Mouse (Mus musculus) cerebellum, adult 2 months (tissue): ENCODE results near the gene Ppl. TPM values are rescaled to one million over a fixed set of nuclear protein-coding genes. Genes with fewer than 3 reads are reported as not detected.
A peak's percentile ranks its signal among the peaks of the same experiment; 100 is the strongest.

Experiments used
- DNase-seq, 2 experiments: peaks; one replicate each; pipeline ENCODE4 v3.0.0; 2021
- H3K27ac ChIP-seq: fragments of 200-500 bp; 2 replicates; pipeline ENCODE4 v1.5.1; 2012; ENCODE audit warnings: low read length, control low read depth, inconsistent platforms; ENCODE audit not compliant: insufficient read depth
- H3K27me3 ChIP-seq: fragments of 200-500 bp; 2 replicates; pipeline ENCODE4 v1.6.1; 2012; ENCODE audit warnings: inconsistent platforms, mild to moderate bottlenecking, low read length, moderate library complexity; ENCODE audit not compliant: control insufficient read depth, insufficient read depth
- H3K4me1 ChIP-seq: fragments of 200-500 bp; 2 replicates; pipeline ENCODE4 v1.6.1; 2011; ENCODE audit warnings: low read length; ENCODE audit not compliant: control insufficient read depth, insufficient read depth
- H3K4me3 ChIP-seq: fragments of 200-500 bp; replicated peaks from 2 replicates; pipeline ENCODE3; 2011; ENCODE audit warnings: mild to moderate bottlenecking, low read depth, low read length, control low read depth; ENCODE audit not compliant: insufficient read depth
- CTCF ChIP-seq: fragments of 200-500 bp; IDR thresholded peaks from 2 replicates; pipeline ENCODE4 v1.5.1; 2011; ENCODE audit warnings: low read depth, mild to moderate bottlenecking, control low read depth, low read length, moderate library complexity, borderline replicate concordance; ENCODE audit not compliant: insufficient read depth
- POLR2A ChIP-seq: fragments of 200-500 bp; IDR thresholded peaks from 2 replicates; pipeline ENCODE4 v1.6.1; 2011; ENCODE audit warnings: low read length, control low read depth, borderline replicate concordance; ENCODE audit not compliant: insufficient read depth
- WGBS: fragments of 180-500 bp; shearing (Covaris S2); methylation state at CpG from one replicate; pipeline ENCODE4 v1.1.7; 2018; 5-methylcytosine and 5-hydroxymethylcytosine counted together
- polyA plus RNA-seq: library from polyadenylated mRNA; depleted of rRNA; stranded (reverse); fragments of >200 nt; gene quantifications from 2 replicates; pipeline ENCODE4 v1.2.3, GENCODE M21; 2012

Ppl gene
- polyA plus RNA-seq, 1 experiment, result 0.88 TPM

DNA sequence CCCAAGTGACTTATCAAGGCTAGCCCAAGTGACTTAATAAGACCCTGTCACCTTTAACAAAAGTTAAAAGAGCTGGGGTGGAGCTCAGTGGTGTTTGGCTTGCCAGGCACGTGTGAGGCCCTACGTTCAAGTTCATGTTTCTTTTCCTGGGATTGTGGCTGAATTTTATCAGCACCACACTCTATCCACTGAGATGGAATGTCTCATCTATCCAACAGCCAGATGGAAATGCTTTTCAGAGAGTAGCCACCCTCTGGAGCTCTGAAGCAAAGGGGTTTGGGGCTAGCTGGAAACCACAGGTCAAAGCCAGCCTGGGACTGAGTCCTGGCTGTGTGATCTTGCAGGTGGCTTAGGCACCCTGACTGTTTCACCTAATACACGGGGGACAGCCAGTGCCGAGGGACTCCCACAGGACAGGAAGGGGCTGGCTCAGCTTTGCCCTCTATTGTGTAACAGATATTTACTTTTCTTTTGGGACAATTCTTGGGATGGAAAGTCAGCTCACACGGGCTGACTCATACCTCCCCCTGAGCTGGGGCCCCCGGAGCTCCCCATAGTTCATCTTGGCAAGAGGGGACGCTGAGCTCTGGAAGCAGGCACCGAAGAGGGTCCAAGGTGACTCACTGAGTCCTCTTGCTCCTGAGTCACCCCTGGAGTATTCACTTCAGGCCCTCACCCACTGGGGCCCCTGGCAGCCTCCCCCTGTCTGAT is 3.5 kb upstream of the Ppl start:
- Histone ChIP-seq H3K27me3 (no peaks in the 10 kb centered on the region), H3K27ac (no peak overlapping the region), H3K4me3 (no peak overlapping the region), H3K4me1 (peaks cover 19% of the 10 kb centered on the region)
- TF ChIP-seq POLR2A (no peak), CTCF (no peak)
- DNase-seq, result no peak
- WGBS, result 83% methylated on average over 8 of the region's 8 CpGs

DNA sequence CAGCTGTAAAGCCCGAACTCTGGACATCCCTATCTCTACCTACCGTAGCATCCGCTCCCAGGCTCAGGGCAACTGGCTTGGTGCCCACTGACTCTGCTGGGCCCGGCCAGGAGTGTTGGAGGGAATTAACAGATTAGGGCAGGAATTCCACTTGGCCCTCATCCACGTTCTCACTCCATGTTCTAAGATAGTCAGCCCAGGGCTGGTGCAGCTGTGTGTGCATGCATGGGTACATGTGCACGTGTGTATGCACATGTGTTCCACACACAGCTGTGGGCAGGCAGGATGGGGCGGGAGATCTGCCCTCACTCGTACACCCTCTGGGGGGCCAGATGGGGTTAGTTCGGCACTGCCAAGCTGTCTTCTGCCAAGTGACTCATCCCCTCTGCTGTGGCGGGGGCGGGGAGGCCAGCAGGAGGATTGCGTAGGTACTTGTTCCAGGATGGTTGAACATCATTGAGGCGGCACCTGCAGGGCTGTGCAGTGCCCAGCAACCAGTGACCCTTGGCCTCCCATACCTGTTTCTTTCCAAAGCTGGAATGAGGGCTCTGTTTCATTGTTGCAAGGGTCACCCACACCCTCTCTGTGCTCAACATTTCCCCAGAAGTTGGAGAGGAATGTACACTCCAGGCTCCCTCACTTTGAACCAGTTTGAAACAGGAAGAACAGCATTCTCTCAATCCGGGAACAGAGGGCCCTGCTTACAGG is 2.6 kb upstream of the Ppl start:
- 23% methylated on average over 14 of the region's 14 CpGs for WGBS
- Histone ChIP-seq H3K27me3 (no peaks in the 10 kb centered on the region), H3K4me3 (no peak overlapping the region), H3K27ac (no peak overlapping the region), H3K4me1 (peaks cover 19% of the 10 kb centered on the region)
- no peak for TF ChIP-seq CTCF
- no peak for TF ChIP-seq POLR2A
- peak; percentile 68 to 82 for DNase-seq

DNA sequence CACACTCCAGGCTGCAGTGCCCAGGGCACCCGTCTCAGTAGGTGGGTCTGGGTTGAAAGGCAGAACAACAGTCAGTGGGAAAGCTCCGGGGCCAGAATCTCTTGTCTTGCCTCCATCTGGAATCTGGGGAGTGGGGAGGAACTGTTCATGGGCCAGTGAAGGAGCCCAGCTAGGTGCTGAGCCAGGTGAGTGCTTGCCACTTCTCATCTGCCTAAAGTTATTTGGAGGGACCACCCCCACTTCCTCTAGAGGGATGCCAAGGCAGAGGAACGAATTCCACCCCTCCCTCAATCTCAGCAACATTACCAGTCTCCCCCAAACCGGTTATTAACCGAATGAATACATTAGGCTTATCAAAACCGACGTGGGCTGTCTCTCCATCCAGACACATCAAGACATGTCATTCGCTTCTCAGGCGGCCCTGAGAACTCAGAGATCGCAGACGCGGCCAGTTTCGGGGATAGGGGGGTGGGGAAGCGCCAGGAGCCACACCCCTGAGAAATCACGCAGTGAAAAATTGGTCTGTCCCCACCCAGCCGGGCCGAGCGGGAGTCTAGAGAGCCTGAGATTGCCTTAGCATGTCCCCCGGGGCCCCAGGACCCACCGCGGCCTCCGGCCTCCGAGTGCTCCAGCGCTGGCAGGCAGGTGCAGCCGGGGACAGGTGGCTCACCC is 834 bp downstream of the Ppl start:
- H3K27me3 ChIP-seq, result no peaks in the 10 kb centered on the region
- peaks cover 16% of the 10 kb centered on the region for H3K4me1 ChIP-seq
- DNase-seq, result no peak
- no peak overlapping the region for H3K4me3 ChIP-seq
- TF ChIP-seq CTCF (no peak), POLR2A (no peak)
- H3K27ac ChIP-seq, result no peak overlapping the region
- 8% methylated on average over 25 of the region's 25 CpGs for WGBS

- H3K27ac ChIP-seq, result no peak overlapping the region
- WGBS, result 26% methylated on average over 4 of the region's 4 CpGs
- TF ChIP-seq CTCF, result no peak
- no peak for TF ChIP-seq POLR2A
- H3K27me3 ChIP-seq, result no peaks in the 10 kb centered on the region
- no peak for DNase-seq
- no peak overlapping the region for H3K4me3 ChIP-seq
- H3K4me1 ChIP-seq, result peaks cover 14% of the 10 kb centered on the region
These were observed 1.5 kb downstream of the Ppl start for GRCm38 (mm10) chr16:5130766-5131165.

DNA sequence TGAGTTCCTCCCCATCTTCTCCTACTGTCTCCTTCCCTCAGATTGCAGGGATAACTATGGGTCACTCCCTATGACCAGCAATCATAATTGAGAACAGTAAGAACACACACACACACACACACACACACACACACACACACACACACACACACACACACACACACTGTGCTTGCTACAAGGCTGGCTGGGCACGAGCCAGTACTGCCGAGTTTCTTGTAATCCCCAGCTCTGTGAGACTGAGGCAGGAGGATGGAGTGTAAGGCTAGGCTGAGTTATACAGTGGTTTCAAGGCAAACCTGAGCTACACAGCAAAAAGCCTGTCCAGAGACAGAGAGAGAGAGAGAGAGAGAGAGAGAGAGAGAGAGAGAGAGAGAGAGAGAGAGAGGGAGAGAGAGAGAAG is 2.0 kb downstream of the Ppl start:
- H3K4me3 ChIP-seq, result no peak overlapping the region
- no peak overlapping the region for H3K27ac ChIP-seq
- TF ChIP-seq CTCF (no peak), POLR2A (no peak)
- WGBS, result 53% methylated on average over 2 of the region's 2 CpGs
- no peak for DNase-seq
- H3K4me1 ChIP-seq, result peaks cover 12% of the 10 kb centered on the region
- H3K27me3 ChIP-seq, result no peaks in the 10 kb centered on the region

GRCm38 (mm10) chr16:5123476-5123875 is 8.7 kb downstream of the Ppl start:
- TF ChIP-seq CTCF (no peak), POLR2A (no peak)
- Histone ChIP-seq H3K4me1 (no peaks in the 10 kb centered on the region), H3K27me3 (no peaks in the 10 kb centered on the region), H3K27ac (no peak overlapping the region), H3K4me3 (no peak overlapping the region)
- DNase-seq, result no peak
- WGBS, result 85% methylated on average over 6 of the region's 6 CpGs

GRCm38 (mm10) chr16:5119845-5120244 is 12.4 kb downstream of the Ppl start:
- Histone ChIP-seq H3K4me3 (no peak overlapping the region), H3K27me3 (no peaks in the 10 kb centered on the region), H3K27ac (no peak overlapping the region), H3K4me1 (no peaks in the 10 kb centered on the region)
- no peak for DNase-seq
- no peak for TF ChIP-seq POLR2A
- TF ChIP-seq CTCF, result no peak
- 55% methylated on average over 4 of the region's 4 CpGs for WGBS
